Mouse (Mus musculus) C2C12 (cell line): ENCODE results near the gene Tenm4.

Experiments
- CEBPB ChIP-seq: IDR thresholded peaks from one replicate; pipeline ENCODE4 v1.6.1; 2011; ENCODE audit warnings: low read depth, mild to moderate bottlenecking, control low read depth, moderate library complexity
- CTCF ChIP-seq: IDR thresholded peaks from one replicate; pipeline ENCODE4 v1.5.1; 2011; ENCODE audit not compliant: control insufficient read depth, insufficient read depth, insufficient read length
- MAX ChIP-seq: IDR thresholded peaks from one replicate; pipeline ENCODE4 v1.6.1; 2011; ENCODE audit warnings: mild to moderate bottlenecking, control low read depth
- MYOD1 ChIP-seq: IDR thresholded peaks from one replicate; pipeline ENCODE4 v1.6.1; 2011; ENCODE audit warnings: low read depth; ENCODE audit not compliant: control insufficient read depth, insufficient read length
- MYOG ChIP-seq: IDR thresholded peaks from one replicate; pipeline ENCODE4 v1.6.1; 2011; ENCODE audit not compliant: control insufficient read depth, insufficient read length; ENCODE audit errors: extremely low read depth
- USF1 ChIP-seq: IDR thresholded peaks from one replicate; pipeline ENCODE4 v1.6.1; 2011; ENCODE audit warnings: low read depth, mild to moderate bottlenecking, control low read depth, moderate library complexity

DNA sequence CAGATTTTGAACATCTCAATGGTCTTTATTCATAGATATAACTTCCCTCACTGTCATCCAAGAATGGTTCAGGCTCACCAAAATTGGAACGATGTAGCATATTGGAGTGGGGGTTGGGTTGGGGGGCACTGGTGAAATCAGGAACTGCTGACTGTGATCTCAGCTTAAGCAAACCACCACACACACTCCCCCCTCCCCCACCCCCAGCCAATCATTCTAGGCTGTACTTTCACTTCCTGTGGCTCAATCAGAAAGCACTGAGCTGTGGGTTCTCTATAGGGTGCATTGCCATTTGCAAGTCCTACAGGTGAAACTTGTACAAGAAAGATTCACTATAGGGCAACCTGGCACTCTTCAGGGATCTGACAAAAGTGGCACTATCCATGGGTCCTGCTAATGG lies 559.3 kb downstream of the Tenm4 start:
- TF ChIP-seq CTCF, result no peak
- TF ChIP-seq USF1, result no peak
- no peak for TF ChIP-seq MYOD1
- no peak for TF ChIP-seq MYOG
- TF ChIP-seq CEBPB, result no peak
- no peak for TF ChIP-seq MAX
